Mouse (Mus musculus) hindbrain, embryonic 10.5 days (tissue): ENCODE measurements around the gene Dhdh. TPM values are rescaled to one million over a fixed set of nuclear protein-coding genes. Genes with fewer than 3 reads are reported as not detected.
A peak's percentile ranks its signal among the peaks of the same experiment; 100 is the strongest.
"Not testable (repeated sequence)": the region's sequence is repeated elsewhere in the genome, so short reads cannot be mapped to it uniquely, and the experiment has no call there.

Source experiments
- DNase-seq: peaks from one replicate; pipeline ENCODE4 v3.0.0-alpha.2; 2017; ENCODE audit warnings: low spot score
- H3K27ac ChIP-seq: fragments of 300-500 bp; sonication (generic); 2 replicates; pipeline ENCODE4 v1.5.1; 2016; ENCODE audit warnings: mild to moderate bottlenecking, moderate library complexity
- H3K27me3 ChIP-seq: fragments of 300-500 bp; sonication (generic); 2 replicates; pipeline ENCODE4 v1.6.1; 2016; ENCODE audit warnings: mild to moderate bottlenecking; ENCODE audit not compliant: poor library complexity, insufficient read depth, severe bottlenecking
- H3K36me3 ChIP-seq: fragments of 300-500 bp; sonication (generic); 2 replicates; pipeline ENCODE4 v1.6.1; 2016; ENCODE audit warnings: mild to moderate bottlenecking, moderate library complexity
- H3K4me1 ChIP-seq: fragments of 300-500 bp; sonication (generic); replicated peaks from 2 replicates; pipeline ENCODE4 v1.6.1; 2016; ENCODE audit warnings: mild to moderate bottlenecking
- H3K4me3 ChIP-seq: fragments of 300-500 bp; sonication (generic); 2 replicates; pipeline ENCODE4 v1.5.1; 2016; ENCODE audit warnings: mild to moderate bottlenecking, moderate library complexity
- H3K9me3 ChIP-seq: fragments of 300-500 bp; sonication (generic); 2 replicates; pipeline ENCODE4 v1.6.1; 2016; ENCODE audit warnings: mild to moderate bottlenecking, moderate library complexity
- WGBS: fragments of 180-500 bp; shearing (Covaris S2); methylation state at CpG from one replicate; pipeline ENCODE4 v1.1.7; 2016; 5-methylcytosine and 5-hydroxymethylcytosine counted together
- polyA plus RNA-seq: library from polyadenylated mRNA; unstranded; fragments of >200 nt; fragmentation: Nextera tagmentation; extraction: Ambion mirVana; gene quantifications from 2 replicates; pipeline ENCODE4 v1.2.1, GENCODE M21; 2016

Gene Dhdh
- polyA plus RNA-seq, 1 experiment from 2014 or later: 4.8 TPM

GRCm38 (mm10) chr7:45462325-45462724, 26.3 kb downstream of the Dhdh start:
- H3K4me3 ChIP-seq: no peak overlapping the region
- WGBS: 92% methylated on average over 4 of the region's 4 CpGs
- H3K27me3 ChIP-seq: no peaks in the 10 kb centered on the region
- peaks cover 56% of the 10 kb centered on the region for H3K4me1 ChIP-seq
- DNase-seq: no peak
- no peaks in the 10 kb centered on the region for H3K9me3 ChIP-seq
- H3K27ac ChIP-seq: no peak overlapping the region
- H3K36me3 ChIP-seq: peaks cover 63% of the 10 kb centered on the region

GRCm38 (mm10) chr7:45461781-45462180, 26.8 kb downstream of the Dhdh start:
- WGBS: 93% methylated on average over 4 of the region's 4 CpGs
- Histone ChIP-seq H3K27me3 (no peaks in the 10 kb centered on the region), H3K27ac (peak overlapping the region; percentile 96; the same call in 1 of the 2 replicates), H3K4me1 (peaks cover 57% of the 10 kb centered on the region), H3K36me3 (peaks cover 69% of the 10 kb centered on the region), H3K9me3 (no peaks in the 10 kb centered on the region), H3K4me3 (no peak overlapping the region)
- DNase-seq: no peak

GRCm38 (mm10) chr7:45461326-45461725, 27.3 kb downstream of the Dhdh start:
- WGBS: 51% methylated on average over 5 of the region's 5 CpGs
- H3K27ac ChIP-seq: peak overlapping the region; percentile 96
- peak overlapping the region; percentile 91; the same call in 1 of the 2 replicates for H3K4me3 ChIP-seq
- no peaks in the 10 kb centered on the region for H3K9me3 ChIP-seq
- no peaks in the 10 kb centered on the region for H3K27me3 ChIP-seq
- DNase-seq: peak; percentile 14
- H3K4me1 ChIP-seq: peaks cover 60% of the 10 kb centered on the region
- H3K36me3 ChIP-seq: peaks cover 72% of the 10 kb centered on the region

DNA sequence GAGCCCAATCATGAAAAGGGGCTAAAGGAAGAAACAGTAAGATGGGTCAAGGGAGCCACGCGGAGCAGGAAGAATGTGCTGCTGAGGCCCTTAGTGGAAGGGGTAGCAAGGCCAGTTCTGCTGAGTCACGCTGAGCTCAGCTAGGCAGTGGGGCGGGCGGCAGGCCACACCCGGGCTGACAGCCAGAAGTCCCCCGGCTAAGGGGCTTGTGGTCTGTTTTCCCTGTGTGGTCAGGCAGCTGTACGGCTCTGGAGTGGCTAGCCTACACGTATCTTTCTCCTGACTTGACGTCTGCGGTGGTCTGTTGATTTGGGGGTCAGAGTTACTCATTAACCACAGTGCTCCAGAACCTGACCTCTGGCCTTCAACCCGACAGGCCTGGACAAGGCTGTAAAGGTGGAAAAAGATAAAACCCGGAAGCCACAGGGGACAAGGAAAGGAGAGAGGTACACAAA, 27.7 kb downstream of the Dhdh start:
- Histone ChIP-seq H3K4me3 (peak overlapping the region; percentile 91), H3K9me3 (no peaks in the 10 kb centered on the region), H3K27ac (peak overlapping the region; percentile 96), H3K4me1 (peaks cover 55% of the 10 kb centered on the region), H3K36me3 (peaks cover 76% of the 10 kb centered on the region), H3K27me3 (no peaks in the 10 kb centered on the region)
- 32% methylated on average over 13 of the region's 13 CpGs for WGBS
- DNase-seq: peak; percentile 55

DNA sequence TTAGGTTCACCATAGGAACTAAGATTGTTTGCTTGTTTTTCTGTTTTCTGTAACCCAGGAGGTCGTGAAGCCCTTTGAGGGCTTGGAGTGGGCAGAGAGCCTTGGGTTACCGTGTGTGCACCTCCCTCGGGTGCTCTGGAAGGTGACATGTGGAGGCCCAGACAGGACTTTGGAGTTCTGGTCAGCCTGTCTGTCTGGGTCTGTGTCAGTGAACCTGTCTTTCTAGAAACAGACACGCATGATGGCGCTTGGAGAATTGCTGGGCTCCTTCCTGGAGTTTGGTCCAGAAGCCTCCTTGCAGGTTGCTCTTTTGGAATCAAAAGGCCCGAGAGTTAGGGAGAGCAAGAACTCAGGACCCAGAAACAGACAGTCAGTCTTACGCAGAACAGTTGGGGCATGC, 28.2 kb downstream of the Dhdh start:
- H3K4me3 ChIP-seq: peak overlapping the region; percentile 91
- H3K4me1 ChIP-seq: peaks cover 50% of the 10 kb centered on the region
- H3K27ac ChIP-seq: peak overlapping the region; percentile 96
- H3K36me3 ChIP-seq: peaks cover 78% of the 10 kb centered on the region
- peak; percentile 18 for DNase-seq
- WGBS: 77% methylated on average over 7 of the region's 7 CpGs
- H3K27me3 ChIP-seq: no peaks in the 10 kb centered on the region
- H3K9me3 ChIP-seq: no peaks in the 10 kb centered on the region

- Histone ChIP-seq H3K36me3 (peaks cover 78% of the 10 kb centered on the region), H3K27ac (peak within 1 kb of the TSS; percentile 96), H3K4me3 (peak within 1 kb of the TSS; percentile 91), H3K4me1 (peaks cover 44% of the 10 kb centered on the region)
- WGBS: 0% methylated on average over 37 of the region's 37 CpGs
- DNase-seq: peak; percentile 98
- H3K9me3 ChIP-seq, H3K27me3 ChIP-seq: not testable (repeated sequence)
These were observed 29.0 kb downstream of the Dhdh start, which contains the start of gene Ftl1 for GRCm38 (mm10) chr7:45459564-45460140. TSS of gene Ftl1 (minus strand) at chr7:45459884.

DNA sequence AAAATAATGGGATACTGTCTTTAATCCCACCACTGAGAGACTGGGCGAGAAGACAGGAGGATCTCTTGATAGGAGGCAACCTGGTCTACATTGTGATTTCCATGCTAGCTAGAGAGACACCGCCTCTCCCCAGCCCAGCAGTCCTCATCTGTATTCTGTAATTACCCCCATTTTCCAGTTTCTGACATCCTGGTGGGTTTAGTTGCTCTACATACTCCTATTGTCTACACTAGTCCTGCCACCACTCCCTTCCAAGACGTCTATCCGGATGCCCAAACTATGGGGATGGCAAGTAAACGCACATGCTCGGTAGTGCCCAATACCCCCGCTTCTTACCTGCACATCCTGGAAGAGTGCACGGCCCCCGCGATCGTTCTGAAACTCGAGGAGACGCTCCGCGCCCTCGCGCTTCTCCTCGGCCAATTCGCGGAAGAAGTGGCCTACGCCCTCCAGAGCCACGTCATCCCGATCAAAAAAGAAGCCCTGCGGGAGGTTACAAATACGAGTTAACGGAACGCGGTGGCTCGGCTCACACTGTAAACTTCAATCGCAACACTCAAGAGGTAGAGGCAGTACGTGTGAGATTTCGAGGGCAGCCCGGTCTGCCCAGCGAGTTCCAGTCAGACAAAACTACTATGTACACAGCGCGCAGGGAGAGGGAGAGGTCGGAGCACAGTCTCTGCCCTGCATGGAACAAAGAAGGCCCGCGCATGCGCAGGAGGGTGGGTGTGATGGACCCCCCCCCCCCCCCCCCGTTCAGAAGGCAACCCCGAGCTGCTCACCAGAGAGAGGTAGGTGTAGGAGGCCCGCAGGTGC, 29.6 kb downstream of the Dhdh start:
- Histone ChIP-seq H3K4me3 (peak overlapping the region; percentile 91), H3K27ac (peak overlapping the region; percentile 96), H3K27me3 (no peaks in the 10 kb centered on the region), H3K36me3 (peaks cover 78% of the 10 kb centered on the region), H3K4me1 (peaks cover 44% of the 10 kb centered on the region), H3K9me3 (no peaks in the 10 kb centered on the region)
- under 1% methylated on average over 43 of the region's 43 CpGs for WGBS
- DNase-seq: peak; percentile 88

DNA sequence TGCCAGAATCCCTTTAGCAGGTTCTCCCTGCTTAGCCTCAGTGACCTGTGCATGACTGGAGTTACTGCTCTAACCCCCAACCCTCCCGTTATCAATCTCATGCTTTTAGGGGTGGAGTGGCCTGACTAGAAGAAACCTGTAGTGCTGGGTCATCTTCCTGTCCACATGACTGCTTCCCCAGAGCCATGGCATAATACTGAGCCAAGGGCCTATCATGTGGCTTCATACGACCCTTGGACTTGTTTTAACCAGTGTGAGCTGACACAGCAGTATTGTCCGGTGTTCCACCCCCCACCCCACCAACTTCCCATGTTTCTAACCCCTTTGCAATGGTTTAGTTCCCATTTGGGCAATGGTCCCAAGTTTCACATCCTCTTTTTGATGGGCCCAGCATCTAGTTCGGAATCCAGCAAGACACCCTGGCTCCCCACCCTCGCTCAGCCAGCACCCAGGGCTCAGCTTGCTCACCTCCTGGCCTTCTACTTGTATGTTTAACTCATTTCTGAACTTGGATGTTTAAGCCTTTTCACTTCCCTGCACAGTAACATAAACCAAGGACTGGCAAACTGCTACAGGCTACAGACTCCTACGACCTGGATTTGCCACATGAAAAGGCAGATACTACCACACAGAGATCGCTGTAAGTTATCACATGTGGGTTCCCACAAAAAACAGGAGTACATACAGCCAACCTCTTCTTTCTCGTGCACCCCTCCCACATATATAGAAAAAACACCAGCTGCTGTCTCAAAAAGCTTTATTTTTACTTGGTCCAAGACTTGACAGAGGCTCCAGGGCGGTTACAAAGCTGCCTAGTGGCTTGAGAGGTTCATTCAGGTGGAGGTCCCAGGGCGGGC, 31.2 kb downstream of the Dhdh start:
- Histone ChIP-seq H3K36me3 (peaks cover 77% of the 10 kb centered on the region), H3K9me3 (no peaks in the 10 kb centered on the region), H3K4me3 (peak overlapping the region; percentile 91), H3K27me3 (no peaks in the 10 kb centered on the region), H3K4me1 (peaks cover 44% of the 10 kb centered on the region), H3K27ac (peak overlapping the region; percentile 96; the same call in 1 of the 2 replicates)
- no peak for DNase-seq
- 76% methylated on average over 10 of the region's 10 CpGs for WGBS

DNA sequence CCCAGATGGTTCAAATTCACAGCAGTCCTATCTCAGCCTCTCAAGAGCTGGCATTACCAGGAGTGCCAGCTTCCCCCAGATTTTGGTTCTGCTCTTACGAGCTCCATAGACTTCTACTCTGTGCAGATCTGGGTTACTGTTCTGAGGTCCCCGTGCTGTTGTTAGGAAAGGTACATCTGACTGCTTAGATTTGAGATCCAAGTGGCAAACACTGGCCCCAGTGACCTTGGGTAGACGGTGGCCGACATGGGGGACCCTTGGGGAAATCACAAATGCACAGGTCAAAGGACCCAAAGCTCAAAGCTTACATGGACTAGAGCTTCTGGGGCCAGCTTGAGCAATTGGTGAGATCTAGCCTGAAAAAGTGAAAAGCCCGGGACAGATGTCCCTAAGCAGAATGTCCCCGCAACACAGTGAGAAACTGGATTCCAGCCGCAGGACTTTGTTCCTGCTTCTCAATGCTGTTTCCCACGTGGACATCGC, 31.8 kb downstream of the Dhdh start:
- no peaks in the 10 kb centered on the region for H3K27me3 ChIP-seq
- H3K9me3 ChIP-seq: no peaks in the 10 kb centered on the region
- no peak overlapping the region for H3K27ac ChIP-seq
- peak overlapping the region; percentile 91; the same call in 1 of the 2 replicates for H3K4me3 ChIP-seq
- peak; percentile 36 for DNase-seq
- H3K36me3 ChIP-seq: peaks cover 78% of the 10 kb centered on the region
- WGBS: 58% methylated on average over 9 of the region's 9 CpGs
- H3K4me1 ChIP-seq: peaks cover 42% of the 10 kb centered on the region

DNA sequence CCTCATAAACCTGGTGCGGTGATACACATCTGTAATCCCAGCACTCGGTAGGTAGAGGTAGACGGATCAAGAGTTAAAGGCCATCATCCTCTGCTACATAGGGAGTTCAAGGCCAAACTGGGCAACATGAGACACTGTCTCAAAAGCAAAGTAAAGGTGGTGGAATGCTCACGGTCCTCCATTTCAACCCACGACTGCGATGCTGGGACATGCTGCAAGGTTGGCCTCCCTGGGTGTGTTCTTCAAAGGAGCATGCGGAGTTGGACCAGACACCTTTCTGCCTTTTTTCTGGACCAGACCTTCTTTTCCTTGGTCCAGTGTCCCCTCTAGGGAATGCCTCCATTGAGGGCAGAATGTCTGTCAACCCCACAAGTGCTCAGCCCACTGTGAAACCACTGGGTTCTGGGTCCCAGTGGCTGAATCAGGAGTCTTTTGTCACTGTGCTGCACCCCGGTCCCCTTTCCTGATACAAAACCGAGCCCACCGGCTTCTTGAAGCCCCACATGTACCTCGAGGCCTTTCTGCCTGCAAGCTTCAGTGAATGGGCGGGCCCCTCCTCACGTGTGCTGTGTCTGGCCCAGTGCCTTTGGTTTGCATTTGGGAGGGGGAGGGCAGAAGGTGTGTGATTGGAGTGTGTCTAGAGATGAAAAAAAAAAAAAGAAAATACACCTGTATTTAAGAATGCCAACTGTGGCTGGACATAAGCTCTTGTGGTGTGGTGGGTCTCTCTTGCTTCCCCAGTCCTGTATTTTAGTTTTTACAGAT, 32.5 kb downstream of the Dhdh start:
- Histone ChIP-seq H3K27ac (no peak overlapping the region), H3K36me3 (peaks cover 74% of the 10 kb centered on the region), H3K27me3 (no peaks in the 10 kb centered on the region), H3K4me1 (peaks cover 36% of the 10 kb centered on the region), H3K4me3 (peak overlapping the region; percentile 91; the same call in 1 of the 2 replicates), H3K9me3 (no peaks in the 10 kb centered on the region)
- DNase-seq: no peak
- 81% methylated on average over 13 of the region's 13 CpGs for WGBS

- DNase-seq: no peak
- Histone ChIP-seq H3K36me3 (peaks cover 73% of the 10 kb centered on the region), H3K27me3 (no peaks in the 10 kb centered on the region), H3K4me1 (peaks cover 24% of the 10 kb centered on the region), H3K4me3 (no peak overlapping the region), H3K9me3 (no peaks in the 10 kb centered on the region), H3K27ac (no peak overlapping the region)
- WGBS: 89% methylated on average over 15 of the region's 15 CpGs
These were observed 33.6 kb downstream of the Dhdh start for GRCm38 (mm10) chr7:45454971-45455370.
